Mouse (Mus musculus) liver, embryonic 11.5 days (tissue): ENCODE results near the gene Tmem256. TPM values are rescaled to one million over a fixed set of nuclear protein-coding genes. Genes with fewer than 3 reads are reported as not detected.

Source experiments
- ATAC-seq: fragments of 200-750 bp; cut with Nextera tagmentation; replicated peaks from 2 replicates; pipeline ENCODE4 v1.8.0; 2017; ENCODE audit warnings: moderate number of reproducible peaks, mild to moderate bottlenecking, moderate TSS enrichment, moderate library complexity; ENCODE audit not compliant: low FRiP score
- DNase-seq: peaks from one replicate; pipeline ENCODE4 v3.0.0-alpha.2; 2017; ENCODE audit warnings: low spot score
- H3K27ac ChIP-seq: fragments of 300-500 bp; sonication (generic); 2 replicates; pipeline ENCODE4 v1.5.1; 2014; ENCODE audit warnings: mild to moderate bottlenecking, low read depth, low read length, control low read depth
- H3K27me3 ChIP-seq: fragments of 300-500 bp; sonication (generic); replicated peaks from 2 replicates; pipeline ENCODE4 v1.6.1; 2014; ENCODE audit warnings: low read length, mixed read lengths; ENCODE audit not compliant: control insufficient read depth, insufficient read depth
- H3K36me3 ChIP-seq: fragments of 300-500 bp; sonication (generic); 2 replicates; pipeline ENCODE4 v1.6.1; 2014; ENCODE audit warnings: mild to moderate bottlenecking, low read length, moderate library complexity, mixed read lengths; ENCODE audit not compliant: control insufficient read depth, insufficient read depth
- H3K4me1 ChIP-seq: fragments of 300-500 bp; sonication (generic); replicated peaks from 2 replicates; pipeline ENCODE4 v1.6.1; 2014; ENCODE audit warnings: low read length, mixed read lengths; ENCODE audit not compliant: control insufficient read depth, insufficient read depth
- H3K4me2 ChIP-seq: fragments of 300-500 bp; sonication (generic); 2 replicates; pipeline ENCODE4 v1.6.1; 2014; ENCODE audit warnings: mild to moderate bottlenecking, control low read depth, moderate library complexity
- H3K4me3 ChIP-seq: fragments of 300-500 bp; sonication (generic); 2 replicates; pipeline ENCODE4 v1.5.1; 2014; ENCODE audit warnings: low read depth, low read length, control low read depth
- H3K9ac ChIP-seq: fragments of 300-500 bp; sonication (generic); 2 replicates; pipeline ENCODE4 v1.6.1; 2014; ENCODE audit warnings: low read depth, low read length, control low read depth
- H3K9me3 ChIP-seq: fragments of 300-500 bp; sonication (generic); 2 replicates; pipeline ENCODE4 v1.6.1; 2016; ENCODE audit warnings: low read length, inconsistent platforms, mixed read lengths; ENCODE audit not compliant: control insufficient read depth
- WGBS: fragments of 180-500 bp; shearing (Covaris S2); extraction: QIAGEN DNeasy Blood & Tissue Kit; methylation state at CpG from one replicate; pipeline ENCODE4 v1.1.7; 2014; 5-methylcytosine and 5-hydroxymethylcytosine counted together
- polyA plus RNA-seq: library from polyadenylated mRNA; unstranded; fragments of >200 nt; fragmentation: Nextera tagmentation; extraction: Ambion mirVana; gene quantifications from 2 replicates; pipeline ENCODE4 v1.2.1, GENCODE M21; 2014

Gene Tmem256
- 336 and 370 TPM in 2 replicates for polyA plus RNA-seq

- Histone ChIP-seq H3K4me3 (peak within 1 kb of the TSS; percentile 76), H3K27me3 (peaks cover 39% of the 10 kb centered on the region), H3K4me1 (peaks cover 43% of the 10 kb centered on the region), H3K27ac (peak within 1 kb of the TSS; percentile 78), H3K9ac (peak within 1 kb of the TSS; percentile 80), H3K4me2 (peak within 1 kb of the TSS; percentile 96), H3K9me3 (no peaks in the 10 kb centered on the region), H3K36me3 (no peaks in the 10 kb centered on the region; the same call in 1 of the 2 replicates)
- DNase-seq (peak; percentile 95), ATAC-seq (peak; percentile 89)
- WGBS: under 1% methylated on average over 34 of the region's 34 CpGs
Measured at GRCm38 (mm10) chr11:69837952-69838713, at the start of gene Tmem256. Tmem256 (plus strand) TSS chr11:69838514.

DNA sequence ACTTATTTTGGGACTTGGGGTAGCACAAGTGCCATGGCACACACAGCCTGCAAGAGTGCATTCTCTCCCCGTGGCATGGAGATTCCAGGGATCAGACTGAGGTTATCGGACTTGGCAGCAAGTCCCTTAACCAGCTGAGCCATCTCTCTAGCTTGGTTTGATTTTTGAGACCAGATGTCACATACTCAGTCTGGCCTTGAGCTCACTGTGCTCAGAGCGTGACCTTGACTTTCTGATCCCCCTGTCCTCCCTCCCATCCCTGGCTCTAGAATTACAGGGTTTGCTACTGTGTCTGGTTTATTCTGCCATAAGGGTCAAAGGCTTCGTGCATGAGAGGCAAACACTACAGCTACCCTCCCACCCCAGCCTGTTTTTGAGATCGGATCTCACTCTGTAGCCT is 48.9 kb upstream of the Tmem256 start:
- Histone ChIP-seq H3K36me3 (no peaks in the 10 kb centered on the region), H3K27me3 (0 out of 2 replicates have a peak, but pooled peaks cover 2% of the 10 kb centered on the region), H3K9ac (no peak overlapping the region), H3K4me1 (peaks cover 9% of the 10 kb centered on the region), H3K4me3 (no peak overlapping the region), H3K4me2 (no peak overlapping the region), H3K27ac (no peak overlapping the region), H3K9me3 (no peaks in the 10 kb centered on the region)
- 58% methylated on average over 5 of the region's 5 CpGs for whole genome bisulfite sequencing
- ATAC-seq: no peak
- DNase-seq: no peak

GRCm38 (mm10) chr11:69791420-69791819 is 46.9 kb upstream of the Tmem256 start:
- WGBS: 68% methylated on average over 5 of the region's 5 CpGs
- Histone ChIP-seq H3K4me2 (no peak overlapping the region), H3K4me3 (no peak overlapping the region), H3K9ac (no peak overlapping the region), H3K4me1 (0 out of 2 replicates have a peak, but pooled peaks cover 3% of the 10 kb centered on the region), H3K36me3 (no peaks in the 10 kb centered on the region), H3K27me3 (peaks cover 5% of the 10 kb centered on the region; the same call in 1 of the 2 replicates), H3K27ac (no peak overlapping the region), H3K9me3 (no peaks in the 10 kb centered on the region)
- ATAC-seq (no peak), DNase-seq (no peak)

- Histone ChIP-seq H3K4me1 (0 out of 2 replicates have a peak, but pooled peaks cover 3% of the 10 kb centered on the region), H3K9ac (no peak overlapping the region), H3K27me3 (peaks cover 17% of the 10 kb centered on the region; the same call in 1 of the 2 replicates), H3K36me3 (no peaks in the 10 kb centered on the region), H3K4me2 (no peak overlapping the region), H3K27ac (no peak overlapping the region), H3K9me3 (no peaks in the 10 kb centered on the region), H3K4me3 (no peak overlapping the region)
- no peak for DNase-seq
- no peak for ATAC-seq
- 56% methylated on average over 5 of the region's 5 CpGs for WGBS
Measured at GRCm38 (mm10) chr11:69793429-69793828, 44.9 kb upstream of the Tmem256 start.

- peak; percentile 99 for ATAC-seq
- no peak within 1 kb of the TSS for H3K27ac ChIP-seq
- H3K4me3 ChIP-seq: peak within 1 kb of the TSS; percentile 48
- WGBS: 1% methylated on average over 52 of the region's 52 CpGs
- H3K36me3 ChIP-seq: no peaks in the 10 kb centered on the region
- H3K9ac ChIP-seq: peak within 1 kb of the TSS; percentile 44
- DNase-seq: peak; percentile 89
- no peaks in the 10 kb centered on the region for H3K9me3 ChIP-seq
- H3K4me1 ChIP-seq: peaks cover 8% of the 10 kb centered on the region; the same call in 1 of the 2 replicates
- H3K4me2 ChIP-seq: peak within 1 kb of the TSS; percentile 89
- peaks cover 35% of the 10 kb centered on the region for H3K27me3 ChIP-seq
Measured at GRCm38 (mm10) chr11:69795168-69795982, 42.9 kb upstream of the Tmem256 start, which contains the start of gene Chrnb1. Chrnb1 (minus strand) TSS chr11:69795943.

DNA sequence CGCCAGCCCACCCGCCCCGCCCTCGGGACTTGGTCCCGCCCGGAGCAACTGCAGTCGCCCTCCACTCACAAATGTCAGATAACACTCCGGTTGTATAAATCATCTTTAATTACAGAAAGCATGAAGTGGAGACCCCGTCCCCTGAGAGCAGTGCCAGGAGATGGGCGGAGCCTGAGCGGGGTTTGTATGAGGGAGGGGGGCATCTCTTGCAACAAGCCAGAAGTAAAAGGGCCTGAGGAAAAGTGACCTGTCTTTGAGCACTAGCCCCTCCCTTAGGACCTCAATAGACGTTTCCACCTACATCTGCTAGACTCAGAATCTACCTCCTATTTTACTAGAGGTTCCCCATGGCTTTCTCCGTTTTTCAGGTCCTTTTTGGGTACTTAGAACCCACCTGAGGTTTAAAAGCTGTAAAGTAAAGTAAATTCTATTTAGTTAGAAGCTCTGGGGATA is 42.3 kb upstream of the Tmem256 start:
- Histone ChIP-seq H3K9me3 (no peaks in the 10 kb centered on the region), H3K4me2 (peak overlapping the region; percentile 89), H3K9ac (peak overlapping the region; percentile 44), H3K4me3 (peak overlapping the region; percentile 48), H3K27me3 (peaks cover 41% of the 10 kb centered on the region), H3K4me1 (peaks cover 12% of the 10 kb centered on the region), H3K27ac (no peak overlapping the region), H3K36me3 (no peaks in the 10 kb centered on the region)
- no peak for ATAC-seq
- DNase-seq: no peak
- WGBS: 5% methylated on average over 13 of the region's 13 CpGs

DNA sequence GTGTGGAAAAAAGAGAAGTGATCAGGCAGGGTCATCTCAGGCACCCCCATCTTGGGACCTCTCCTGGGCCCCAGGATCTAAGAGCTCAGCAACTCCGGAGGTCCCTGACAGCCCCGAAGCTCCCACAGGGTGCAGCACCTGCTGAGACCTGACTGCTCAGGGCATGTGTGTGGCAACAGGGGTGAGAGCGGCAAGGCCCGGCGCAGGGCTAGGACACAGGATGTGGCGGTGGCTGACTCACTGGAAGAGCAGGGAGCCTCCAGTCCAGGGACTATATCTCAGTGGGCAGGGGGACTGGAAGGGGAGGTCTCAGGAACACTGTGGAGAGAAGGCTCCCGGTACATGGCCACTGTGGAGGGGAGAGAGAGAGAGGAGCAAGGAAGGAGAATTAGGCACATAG is 40.4 kb upstream of the Tmem256 start:
- H3K9ac ChIP-seq: no peak overlapping the region

DNA sequence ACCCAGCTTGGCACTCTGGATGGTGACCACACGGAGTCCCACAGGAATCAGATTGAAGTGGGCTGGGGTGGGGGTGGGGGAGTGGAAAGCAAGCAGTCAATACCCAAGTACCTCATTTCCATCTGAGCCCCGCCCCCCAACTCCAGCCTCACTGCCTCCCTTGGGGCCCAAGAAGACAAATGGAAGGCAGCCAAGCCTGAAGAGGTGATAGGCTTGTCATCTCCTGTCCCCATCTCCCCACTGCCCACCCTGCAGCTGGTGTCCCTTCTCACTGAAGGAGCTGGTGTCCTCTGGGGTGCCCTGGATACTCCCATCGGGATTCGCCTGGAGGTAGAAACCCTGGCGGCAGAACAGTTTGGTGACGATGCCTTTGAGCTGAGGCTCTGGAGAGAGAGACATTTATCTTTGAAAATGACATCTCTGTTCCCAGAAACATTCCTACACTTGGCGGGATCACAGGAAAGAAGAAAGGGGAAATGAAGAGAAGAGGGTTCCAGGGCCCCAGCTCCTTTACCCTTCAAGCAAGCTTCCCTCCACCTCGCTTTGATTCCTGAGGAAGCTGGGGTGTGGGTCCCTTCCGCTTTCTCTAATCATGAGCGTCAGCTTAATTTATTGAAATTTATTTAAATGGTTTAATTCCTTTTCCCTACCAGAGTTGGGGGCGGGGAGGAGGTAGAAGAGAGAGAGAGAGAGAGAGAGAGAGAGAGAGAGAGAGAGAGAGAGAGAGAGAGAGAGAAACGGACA is 38.7 kb upstream of the Tmem256 start:
- Histone ChIP-seq H3K27me3 (peaks cover 75% of the 10 kb centered on the region), H3K4me3 (no peak overlapping the region), H3K4me2 (peak overlapping the region; percentile 94), H3K9me3 (no peaks in the 10 kb centered on the region), H3K4me1 (peaks cover 43% of the 10 kb centered on the region), H3K36me3 (no peaks in the 10 kb centered on the region), H3K27ac (no peak overlapping the region), H3K9ac (no peak overlapping the region)
- ATAC-seq (no peak), DNase-seq (no peak)
- 37% methylated on average over 12 of the region's 12 CpGs for WGBS

More for the DNA sequence above, 40.4 kb upstream of the Tmem256 start:
- H3K4me3 ChIP-seq: no peak overlapping the region
- peaks cover 58% of the 10 kb centered on the region for H3K27me3 ChIP-seq
- H3K4me1 ChIP-seq: peaks cover 27% of the 10 kb centered on the region
- ATAC-seq (no peak), DNase-seq (no peak)
- H3K4me2 ChIP-seq: no peak overlapping the region
- H3K9me3 ChIP-seq: no peaks in the 10 kb centered on the region
- 70% methylated on average over 7 of the region's 7 CpGs for WGBS
- H3K27ac ChIP-seq: no peak overlapping the region
- no peaks in the 10 kb centered on the region for H3K36me3 ChIP-seq
